9 mouse cellular contexts compared by ENCODE assay signal in the genomic region with DNA sequence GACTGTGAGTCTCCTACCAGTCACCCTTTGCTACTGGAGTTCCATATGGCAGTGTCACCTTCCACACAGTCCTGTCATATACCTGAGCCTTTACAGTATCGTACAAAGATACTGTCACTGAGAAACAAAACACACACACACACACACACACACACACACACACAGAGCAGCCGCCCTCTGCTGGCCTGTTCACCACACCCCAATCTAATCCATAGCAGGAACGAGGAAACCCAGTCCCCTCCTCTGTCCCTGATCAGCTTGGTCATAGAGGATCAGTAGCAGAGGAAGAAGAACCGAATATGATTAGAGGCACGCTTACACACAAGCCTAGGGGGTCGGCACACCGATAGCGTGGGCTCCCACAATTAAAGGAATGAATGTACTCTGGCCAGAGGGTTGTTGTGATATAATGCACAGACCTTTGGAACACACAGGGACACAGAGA. TPM values are rescaled to one million over a fixed set of nuclear protein-coding genes. Genes with fewer than 3 reads are reported as not detected.
A peak's percentile ranks its signal among the peaks of the same experiment; 100 is the strongest.
DNase-seq lines count a peak whose midpoint lies in the region; ATAC-seq and TF ChIP-seq lines count a peak whose summit lies in the region.
"Had no signal": no experiment of that assay in that cellular context is flagged by ENCODE, and none has a peak within 500 bp of the region (broad histone marks: within the 10 kb centered on the region; RNA-seq: fewer than 3 reads in every experiment).

No protein-coding gene starts in this region.

- H3K4me2 ChIP-seq in heart, embryonic 16.5 days (ENCODE audit: low read depth, low read length): peak overlapping the region; percentile 84

- H3K4me1 ChIP-seq in heart, adult 2 months (ENCODE audit: control insufficient read depth, insufficient read depth, low read length): peaks cover 2% of the 10 kb centered on the region
- peaks cover 13% of the 10 kb centered on the region; the same call in 1 of the 2 replicates for H3K4me1 ChIP-seq in heart, embryonic 16.5 days (ENCODE audit: control insufficient read depth, insufficient read depth, low read length)

- no peak for DNase-seq in heart, adult 2 months
- DNase-seq in heart, postnatal 10 days: no peak
- peak; percentile 39 for DNase-seq in CD4-positive helper T cell, adult 2 months (ENCODE audit: low read depth, low spot score)
- peak; percentile 50 for DNase-seq in lung, postnatal 10 days
- DNase-seq in layer of hippocampus, postnatal 25 days (ENCODE audit: extremely low spot score in 1 of 2, low spot score in 1 of 2): no peak
- no peak for DNase-seq in embryo, embryonic 11 days
- DNase-seq in right cerebral cortex, postnatal 25 days: no peak

- intact Hi-C loops in heart, adult 2 months (cut with DNase I): no loop called here
- intact Hi-C loops in heart, postnatal 10 days (cut with DNase I): no loop called here

- TF ChIP-seq POLR2A in heart, adult 2 months (IDR thresholded peaks at IDR 0.05; ENCODE audit: insufficient read depth, low read depth, low read length): no peak

- no peaks in the 10 kb centered on the region for H3K36me3 ChIP-seq in heart, adult 2 months (ENCODE audit: control insufficient read depth, insufficient read depth, low read length)
- no peaks in the 10 kb centered on the region for H3K36me3 ChIP-seq in heart, embryonic 16.5 days (ENCODE audit: control insufficient read depth, insufficient read depth)

- TF ChIP-seq CTCF in heart, adult 2 months (IDR thresholded peaks at IDR 0.05): peak; percentile 7; the same call in 1 of the 2 replicates

- WGBS in heart, adult 2 months: 50% methylated on average over 8 of the region's 8 CpGs
- 50% methylated on average over 8 of the region's 8 CpGs for WGBS in heart, embryonic 16.5 days

- H3K27ac ChIP-seq in heart, adult 2 months: no peak overlapping the region; the same call in 1 of the 2 replicates
- H3K27ac ChIP-seq in heart, embryonic 16.5 days (ENCODE audit: low read length): no peak overlapping the region; the same call in 1 of the 2 replicates

- H3K9me3 ChIP-seq in heart, embryonic 16.5 days (replicated peaks; ENCODE audit: control insufficient read depth, low read length): no peaks in the 10 kb centered on the region

- H3K4me3 ChIP-seq in heart, adult 2 months: peak overlapping the region; percentile 93; the same call in 1 of the 2 replicates
- H3K4me3 ChIP-seq in heart, embryonic 16.5 days (ENCODE audit: low read length): peak overlapping the region; percentile 65

- no peak for TF ChIP-seq EP300 in heart, adult 2 months (IDR thresholded peaks at IDR 0.05; ENCODE audit: insufficient read depth, low read depth, low read length)

- no peak overlapping the region for H3K9ac ChIP-seq in heart, adult 2 months (ENCODE audit: low read depth, low read length)
- peak overlapping the region; percentile 75 for H3K9ac ChIP-seq in heart, embryonic 16.5 days (ENCODE audit: low read length)

- no peak for ATAC-seq in heart, embryonic 16.5 days (replicated peaks; ENCODE audit: extremely low read depth, insufficient read depth, low FRiP score)
- ATAC-seq: Patski had no signal

- no peaks in the 10 kb centered on the region for H3K79me2 ChIP-seq in heart, adult 2 months (replicated peaks; ENCODE audit: control insufficient read depth, insufficient read depth, low read length)

- H3K27me3 ChIP-seq in heart, adult 2 months (ENCODE audit: control insufficient read depth, insufficient read depth, low read length): no peaks in the 10 kb centered on the region
- no peaks in the 10 kb centered on the region for H3K27me3 ChIP-seq in heart, embryonic 16.5 days (ENCODE audit: control insufficient read depth, insufficient read depth, low read length)
- H3K27me3 ChIP-seq: Patski had no signal

RNA-seq across cellular contexts. Expression of a gene that starts 1.7 kb away (rescaled TPM):
- total RNA-seq in heart, adult 2 months (2021): 10 to 100 TPM; 10.4 to 12.6 TPM
- 31.5 and 31.7 TPM in 2 replicates for polyA plus RNA-seq in heart, adult 2 months (2012; rRNA removed)
- total RNA-seq in heart, postnatal 10 days (2021): 10 to 100 TPM; 18.7 to 20.0 TPM
- 40.7 and 42.7 TPM in 2 replicates for polyA plus RNA-seq in heart, embryonic 16.5 days (2015; fragmentation: Nextera tagmentation; extraction: Ambion mirVana)
- total RNA-seq in layer of hippocampus, postnatal 25 days (2021): 10 to 100 TPM; 27.3 to 30.6 TPM

RNA-seq across cellular contexts. Expression of a gene that starts 29.9 kb away (rescaled TPM):
- total RNA-seq in heart, adult 2 months (2021): 1 to 10 TPM; 6.1 to 8.1 TPM
- 8.8 and 13.0 TPM in 2 replicates for polyA plus RNA-seq in heart, adult 2 months (2012; rRNA removed)
- total RNA-seq in heart, postnatal 10 days (2021): 10 to 100 TPM; 10.1 to 10.2 TPM
- 11.0 and 11.3 TPM in 2 replicates for polyA plus RNA-seq in heart, embryonic 16.5 days (2015; fragmentation: Nextera tagmentation; extraction: Ambion mirVana)
- total RNA-seq in layer of hippocampus, postnatal 25 days (2021): 10 to 100 TPM; 10.1 to 11.3 TPM

Comparison
In these comparisons a context has a peak if more than half of its experiments do, and no peak if none do; other contexts are left out.
1. DNase-seq: peak in CD4-positive helper T cell, adult 2 months (single experiment) and lung, postnatal 10 days (single experiment); none in heart, adult 2 months (0 of 2), heart, postnatal 10 days (0 of 2), layer of hippocampus, postnatal 25 days (0 of 2), embryo, embryonic 11 days (single experiment) and right cerebral cortex, postnatal 25 days (single experiment).